Mouse (Mus musculus) midbrain, embryonic 11.5 days (tissue): ENCODE results near the gene Efcab9. TPM values are rescaled to one million over a fixed set of nuclear protein-coding genes. Genes with fewer than 3 reads are reported as not detected.

ENCODE experiments used
- ATAC-seq: fragments of 200-750 bp; cut with Nextera tagmentation; 2 replicates; pipeline ENCODE4 v1.8.0; 2017; ENCODE audit warnings: moderate TSS enrichment, moderate library complexity; ENCODE audit not compliant: low FRiP score
- DNase-seq: peaks from one replicate; pipeline ENCODE4 v3.0.0; 2015; ENCODE audit warnings: low spot score; ENCODE audit errors: missing footprints
- H3K27ac ChIP-seq: fragments of 300-500 bp; sonication (generic); 2 replicates; pipeline ENCODE4 v1.5.1; 2014; ENCODE audit warnings: low read depth, low read length
- H3K27me3 ChIP-seq: fragments of 300-500 bp; sonication (generic); 2 replicates; pipeline ENCODE4 v1.6.1; 2014; ENCODE audit warnings: mild to moderate bottlenecking, low read length, moderate library complexity, mixed read lengths; ENCODE audit not compliant: control insufficient read depth, insufficient read depth
- H3K36me3 ChIP-seq: fragments of 300-500 bp; sonication (generic); 2 replicates; pipeline ENCODE4 v1.6.1; 2014; ENCODE audit warnings: mild to moderate bottlenecking, low read length, moderate library complexity, mixed read lengths; ENCODE audit not compliant: control insufficient read depth, insufficient read depth
- H3K4me1 ChIP-seq: fragments of 300-500 bp; sonication (generic); 2 replicates; pipeline ENCODE4 v1.6.1; 2014; ENCODE audit warnings: low read length; ENCODE audit not compliant: control insufficient read depth, insufficient read depth
- H3K4me2 ChIP-seq: fragments of 300-500 bp; sonication (generic); 2 replicates; pipeline ENCODE4 v1.6.1; 2014; ENCODE audit warnings: mild to moderate bottlenecking, moderate library complexity
- H3K4me3 ChIP-seq: fragments of 300-500 bp; sonication (generic); 2 replicates; pipeline ENCODE4 v1.5.1; 2014; ENCODE audit warnings: low read depth, low read length
- H3K9ac ChIP-seq: fragments of 300-500 bp; sonication (generic); 2 replicates; pipeline ENCODE4 v1.6.1; 2014; ENCODE audit warnings: low read length
- H3K9me3 ChIP-seq: fragments of 300-500 bp; sonication (generic); 2 replicates; pipeline ENCODE4 v1.6.1; 2016; ENCODE audit warnings: low read length; ENCODE audit not compliant: control insufficient read depth
- WGBS: fragments of 180-500 bp; shearing (Covaris S2); extraction: QIAGEN DNeasy Blood & Tissue Kit; methylation state at CpG from one replicate; pipeline ENCODE4 v1.1.7; 2014; 5-methylcytosine and 5-hydroxymethylcytosine counted together
- polyA plus RNA-seq: library from polyadenylated mRNA; unstranded; fragments of >200 nt; fragmentation: Nextera tagmentation; extraction: Ambion mirVana; gene quantifications from 2 replicates; pipeline ENCODE4 v1.2.1, GENCODE M21; 2014

Efcab9 gene
- polyA plus RNA-seq, 1 experiment from 2014 or later: 0.23 TPM

- no peak overlapping the region for H3K4me3 ChIP-seq
- ATAC-seq: no peak
- WGBS: 90% methylated on average over 6 of the region's 6 CpGs
These were observed 12.2 kb upstream of the Efcab9 start for GRCm38 (mm10) chr11:32544041-32544440.

GRCm38 (mm10) chr11:32542687-32543411 is 11.0 kb upstream of the Efcab9 start:
- ATAC-seq (no peak), DNase-seq (no peak)
- Histone ChIP-seq H3K4me2 (no peak overlapping the region), H3K9me3 (no peaks in the 10 kb centered on the region), H3K4me1 (no peaks in the 10 kb centered on the region), H3K27me3 (no peaks in the 10 kb centered on the region), H3K36me3 (no peaks in the 10 kb centered on the region), H3K4me3 (no peak overlapping the region), H3K27ac (no peak overlapping the region), H3K9ac (no peak overlapping the region)
- WGBS: 58% methylated on average over 2 of the region's 3 CpGs

More at GRCm38 (mm10) chr11:32544041-32544440, 12.2 kb upstream of the Efcab9 start:
- Histone ChIP-seq H3K36me3 (no peaks in the 10 kb centered on the region), H3K27ac (no peak overlapping the region), H3K4me1 (peaks cover under 1% of the 10 kb centered on the region; the same call in 1 of the 2 replicates), H3K4me2 (no peak overlapping the region), H3K9me3 (no peaks in the 10 kb centered on the region), H3K27me3 (no peaks in the 10 kb centered on the region), H3K9ac (no peak overlapping the region)
- DNase-seq: no peak

- no peaks in the 10 kb centered on the region for H3K27me3 ChIP-seq
- no peak overlapping the region for H3K4me2 ChIP-seq
- H3K27ac ChIP-seq: no peak overlapping the region
- 0 out of 2 replicates have a peak, but pooled peaks cover 2% of the 10 kb centered on the region for H3K4me1 ChIP-seq
- H3K36me3 ChIP-seq: no peaks in the 10 kb centered on the region
- H3K9ac ChIP-seq: no peak overlapping the region
- H3K9me3 ChIP-seq: no peaks in the 10 kb centered on the region
- 97% methylated on average over 4 of the region's 4 CpGs for WGBS
- no peak overlapping the region for H3K4me3 ChIP-seq
- no peak for DNase-seq
- no peak for ATAC-seq
These were observed 10.3 kb upstream of the Efcab9 start for GRCm38 (mm10) chr11:32542181-32542580.

- H3K36me3 ChIP-seq: no peaks in the 10 kb centered on the region
- no peaks in the 10 kb centered on the region for H3K27me3 ChIP-seq
- no peak overlapping the region for H3K9ac ChIP-seq
- 74% methylated on average over 6 of the region's 6 CpGs for WGBS
- H3K4me3 ChIP-seq: no peak overlapping the region
- no peak overlapping the region for H3K4me2 ChIP-seq
- 0 out of 2 replicates have a peak, but pooled peaks cover 2% of the 10 kb centered on the region for H3K4me1 ChIP-seq
- ATAC-seq: no peak
- no peak overlapping the region for H3K27ac ChIP-seq
- DNase-seq: no peak
- no peaks in the 10 kb centered on the region for H3K9me3 ChIP-seq
These were observed 8.6 kb upstream of the Efcab9 start for GRCm38 (mm10) chr11:32540463-32540862.

GRCm38 (mm10) chr11:32539717-32540116 is 7.8 kb upstream of the Efcab9 start:
- H3K4me1 ChIP-seq: 0 out of 2 replicates have a peak, but pooled peaks cover 2% of the 10 kb centered on the region
- no peaks in the 10 kb centered on the region for H3K9me3 ChIP-seq
- H3K4me2 ChIP-seq: no peak overlapping the region
- H3K27ac ChIP-seq: no peak overlapping the region
- H3K36me3 ChIP-seq: no peaks in the 10 kb centered on the region
- ATAC-seq: no peak
- DNase-seq: no peak
- WGBS: 88% methylated on average over 7 of the region's 7 CpGs
- no peak overlapping the region for H3K9ac ChIP-seq
- H3K27me3 ChIP-seq: peaks cover 4% of the 10 kb centered on the region
- no peak overlapping the region for H3K4me3 ChIP-seq

- Histone ChIP-seq H3K9me3 (no peaks in the 10 kb centered on the region), H3K36me3 (no peaks in the 10 kb centered on the region), H3K4me2 (no peak overlapping the region), H3K9ac (no peak overlapping the region), H3K4me3 (no peak overlapping the region), H3K4me1 (peaks cover 3% of the 10 kb centered on the region), H3K27ac (no peak overlapping the region), H3K27me3 (peaks cover 10% of the 10 kb centered on the region)
- ATAC-seq: no peak
- no peak for DNase-seq
- 93% methylated on average over 4 of the region's 4 CpGs for WGBS
These were observed 7.0 kb upstream of the Efcab9 start for GRCm38 (mm10) chr11:32538846-32539245.

- Histone ChIP-seq H3K4me1 (peaks cover 7% of the 10 kb centered on the region), H3K4me2 (no peak overlapping the region), H3K27me3 (peaks cover 14% of the 10 kb centered on the region), H3K4me3 (no peak overlapping the region), H3K27ac (no peak overlapping the region), H3K9me3 (no peaks in the 10 kb centered on the region), H3K36me3 (no peaks in the 10 kb centered on the region), H3K9ac (no peak overlapping the region)
- ATAC-seq (no peak), DNase-seq (no peak)
- WGBS: 78% methylated on average over 6 of the region's 6 CpGs
These were observed 6.6 kb upstream of the Efcab9 start for GRCm38 (mm10) chr11:32538435-32538834.

- H3K4me1 ChIP-seq: peaks cover 7% of the 10 kb centered on the region
- DNase-seq (no peak), ATAC-seq (no peak)
- H3K9me3 ChIP-seq: no peaks in the 10 kb centered on the region
- H3K9ac ChIP-seq: no peak overlapping the region
- peaks cover 14% of the 10 kb centered on the region for H3K27me3 ChIP-seq
- H3K36me3 ChIP-seq: no peaks in the 10 kb centered on the region
- WGBS: 33% methylated on average over 7 of the region's 7 CpGs
- no peak overlapping the region for H3K4me3 ChIP-seq
- no peak overlapping the region for H3K4me2 ChIP-seq
- no peak overlapping the region; the same call in 1 of the 2 replicates for H3K27ac ChIP-seq
These were observed 5.1 kb upstream of the Efcab9 start for GRCm38 (mm10) chr11:32536954-32537353.

- no peak overlapping the region for H3K4me2 ChIP-seq
- H3K4me3 ChIP-seq: no peak overlapping the region
- no peak for DNase-seq
- no peak overlapping the region for H3K9ac ChIP-seq
- H3K4me1 ChIP-seq: peaks cover 7% of the 10 kb centered on the region
- no peaks in the 10 kb centered on the region for H3K9me3 ChIP-seq
- ATAC-seq: no peak
- 94% methylated on average over 4 of the region's 4 CpGs for WGBS
- H3K27ac ChIP-seq: no peak overlapping the region
- H3K36me3 ChIP-seq: no peaks in the 10 kb centered on the region
- H3K27me3 ChIP-seq: peaks cover 21% of the 10 kb centered on the region
These were observed 3.8 kb upstream of the Efcab9 start for GRCm38 (mm10) chr11:32535646-32536045.
